Mouse (Mus musculus): ENCODE data around the gene Pik3ca.

DNA sequence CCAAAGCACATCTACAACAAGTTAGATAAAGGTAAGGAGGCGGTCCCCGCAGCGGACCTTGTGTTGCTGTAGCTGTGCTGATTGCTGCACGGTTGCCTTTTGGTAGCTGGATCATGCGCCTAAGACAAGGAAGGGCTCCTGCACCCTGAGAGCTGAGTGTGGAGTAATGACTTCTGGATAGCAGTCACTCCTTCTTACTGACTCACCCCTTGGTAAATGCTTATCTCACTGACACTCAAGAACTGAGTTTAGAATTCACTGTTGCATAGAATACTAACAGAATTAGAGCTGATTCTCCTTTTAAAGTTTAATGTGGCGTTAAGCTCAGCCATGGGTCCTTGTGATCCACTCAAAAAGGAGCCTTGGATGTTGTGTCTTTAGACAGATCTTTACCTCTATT is 39.8 kb downstream of the Pik3ca start:
- TF ChIP-seq CTCF (IDR thresholded peaks at IDR 0.05; ENCODE audit: insufficient read depth, low read depth, low read length), result no peak
- no peak for TF ChIP-seq POLR2A (IDR thresholded peaks at IDR 0.05; ENCODE audit: insufficient read depth, low read depth, low read length)

All from olfactory bulb, adult 2 months (tissue).